Mouse (Mus musculus) left cerebral cortex, postnatal 14 days (tissue): ENCODE data around the gene Lrrc9. TPM values are rescaled to one million over a fixed set of nuclear protein-coding genes. Genes with fewer than 3 reads are reported as not detected.

Experiments
- DNase-seq, 2 experiments: peaks; one replicate each; pipeline ENCODE4 v3.0.0; 2021 to 2022; ENCODE audit warnings: low spot score in 2 of 2, mixed read lengths in 1 of 2
- intact Hi-C: fragments of 180-260 bp; cut with DNase I; formaldehyde crosslinking; loops from one replicate; pipeline ENCODE4 v1.15.1; 2025
- microRNA-seq, 2 experiments: library from miRNA; unstranded; fragments of <30 nt; microRNA quantifications; one replicate each; pipeline ENCODE4 v1.2.0; 2022
- total RNA-seq, 2 experiments: library from RNA; stranded (reverse); gene quantifications; 2 replicates each; pipeline ENCODE4 v1.2.3; 2021

Lrrc9 gene
- total RNA-seq, 2 experiments from 2014 or later: 1.0 to 1.4 TPM

DNA sequence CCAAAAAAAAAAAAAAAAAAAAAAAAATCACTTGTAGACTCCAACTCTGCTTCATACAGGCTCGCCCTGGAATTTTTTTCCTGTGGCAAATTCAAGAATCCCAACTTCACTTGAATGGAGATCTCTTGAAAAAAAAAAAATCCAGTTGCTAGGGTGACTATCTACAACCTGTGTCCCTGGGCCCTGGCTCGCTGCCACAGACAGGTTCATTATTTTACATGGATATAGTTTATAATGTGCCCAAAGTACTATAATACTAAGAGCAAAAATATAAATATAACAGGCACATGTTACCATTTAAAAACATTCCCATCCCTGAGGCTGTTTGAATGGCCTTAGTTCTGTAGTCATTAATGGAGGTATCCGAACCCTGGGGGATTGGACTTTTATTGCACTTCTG is 93.9 kb downstream of the Lrrc9 start:
- intact Hi-C loops: no loop called here

GRCm38 (mm10) chr12:72536021-72536597 is 94.4 kb downstream of the Lrrc9 start, which contains the start of gene Pcnx4:
Gene Pcnx4 (plus strand): TSS chr12:72536383.
- intact Hi-C loops: no loop called here
- DNase-seq: peak; percentile 92 to 95

More for the DNA sequence above, 93.9 kb downstream of the Lrrc9 start:
- peak in 1 of 2 experiments; percentile 10 for DNase-seq

DNA sequence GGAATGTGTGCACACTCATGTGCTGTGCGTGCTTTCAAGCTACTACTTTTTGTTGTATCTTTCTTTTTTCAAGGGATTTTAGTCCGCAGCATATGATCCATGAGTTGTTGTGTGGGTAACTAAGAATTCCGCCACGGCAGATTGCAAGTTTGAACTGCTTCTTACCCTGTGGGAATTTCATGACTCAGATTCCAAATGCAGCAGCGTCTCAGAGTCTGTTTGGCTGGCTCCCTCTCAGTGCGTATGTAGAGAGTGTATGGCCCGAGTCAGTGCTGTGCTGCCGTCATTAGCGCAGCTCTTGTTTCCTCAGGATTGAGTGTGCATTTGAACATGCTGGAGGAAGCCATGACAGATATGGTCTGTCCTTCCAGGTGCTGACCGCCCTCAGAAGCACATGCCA is 96.9 kb downstream of the Lrrc9 start:
- intact Hi-C loops: no loop called here
- DNase-seq: peak; percentile 35 to 57

DNA sequence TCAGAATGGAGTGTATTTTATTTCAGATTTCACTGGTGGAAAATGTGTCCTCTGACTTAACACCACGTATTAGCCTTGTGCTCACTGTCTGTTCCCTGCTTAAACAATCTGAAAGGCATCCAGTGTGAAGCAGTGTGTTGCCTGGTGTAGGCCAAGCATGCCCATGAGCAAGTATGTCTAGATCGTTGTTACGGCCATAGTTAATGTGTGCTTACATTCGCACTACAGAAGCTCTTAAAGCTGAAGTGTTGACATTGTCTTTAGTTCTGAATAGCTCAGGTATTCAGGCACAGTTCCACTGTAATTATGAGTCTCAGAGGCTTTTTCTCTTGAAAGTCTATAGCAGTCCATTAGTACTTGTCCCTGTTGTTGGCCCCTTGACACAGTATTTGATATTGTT is 112.7 kb downstream of the Lrrc9 start:
- intact Hi-C loops: no loop called here
- DNase-seq: no peak

GRCm38 (mm10) chr12:72564281-72564795 is 122.7 kb downstream of the Lrrc9 start:
- DNase-seq: no peak
- intact Hi-C loops: no loop called here

Small RNA genes within 50 kb of the gene (microRNA-seq; reads per million reads assigned to microRNA genes)
- 0 reads per million in 2 experiments for gene Gm44392

Other genes with a start within 250 kb of the Lrrc9 start
- 1,000 to 10,000 TPM; 1,580 to 1,638 TPM for gene Rtn1, start 32.8 kb upstream of the Lrrc9 start, total RNA-seq
- gene Pcnx4, start 94.5 kb downstream of the Lrrc9 start, total RNA-seq: 10 to 100 TPM; 29.7 to 31.7 TPM
- not detected for gene Gm4756, start 207.8 kb downstream of the Lrrc9 start, total RNA-seq
- gene Dhrs7, start 223.0 kb downstream of the Lrrc9 start, total RNA-seq: 10 to 100 TPM; 30.8 TPM